Mouse (Mus musculus) lung, adult 18-20 months (tissue): ENCODE data around the gene Fermt3.
"Not testable (repeated sequence)": the region's sequence is repeated elsewhere in the genome, so short reads cannot be mapped to it uniquely, and the experiment has no call there.

Experiments
- DNase-seq, 2 experiments: peaks; one replicate each; pipeline ENCODE4 v3.0.0; 2022; ENCODE audit warnings: mixed read lengths in 2 of 2

Gene Fermt3

DNA sequence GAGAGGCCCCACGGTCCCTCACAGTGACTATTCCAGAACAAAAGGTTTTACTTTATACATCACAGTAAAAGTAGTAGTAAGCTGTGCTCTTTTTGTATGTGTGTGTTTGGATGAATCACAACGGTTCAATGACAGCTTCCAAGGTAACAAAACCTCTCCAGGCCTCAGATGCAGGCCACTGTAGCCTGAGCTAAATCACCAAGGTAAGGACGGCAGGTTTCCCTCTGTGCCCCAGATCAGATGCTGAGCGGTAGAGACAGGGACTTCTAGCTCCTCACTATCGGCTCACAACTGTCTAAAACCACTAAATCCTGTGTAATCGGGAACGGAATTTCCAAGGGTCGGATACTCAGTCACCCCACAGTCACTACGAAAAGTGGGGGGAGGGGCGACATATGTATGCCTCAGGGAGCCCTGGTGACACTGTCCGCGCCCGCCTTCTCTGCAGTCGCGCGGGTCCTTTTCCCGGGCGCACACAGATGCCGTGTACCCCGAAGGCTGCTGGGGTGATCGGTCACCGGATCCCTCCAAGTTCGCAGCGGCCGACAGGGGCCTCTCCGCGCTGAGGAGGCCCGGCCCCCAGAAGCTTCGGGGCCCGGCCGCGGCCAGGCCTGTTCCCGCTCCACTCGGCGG lies 19.9 kb upstream of the Fermt3 start:
- peak; percentile 50 to 54 for DNase-seq

GRCm38 (mm10) chr19:7034006-7034405 lies 14.7 kb upstream of the Fermt3 start:
- DNase-seq, result no peak

GRCm38 (mm10) chr19:7029531-7029930 lies 10.3 kb upstream of the Fermt3 start:
- no peak for DNase-seq

- peak; percentile 56 to 63 for DNase-seq
Measured at GRCm38 (mm10) chr19:7020224-7020641, 964 bp upstream of the Fermt3 start.

GRCm38 (mm10) chr19:7018546-7018945 lies 723 bp downstream of the Fermt3 start:
- no peak for DNase-seq

- peak in 1 of 2 experiments; percentile 24 for DNase-seq
Measured at GRCm38 (mm10) chr19:7017541-7018457, 1.5 kb downstream of the Fermt3 start.

GRCm38 (mm10) chr19:7014481-7015135 lies 4.7 kb downstream of the Fermt3 start:
- DNase-seq, result no peak

DNA sequence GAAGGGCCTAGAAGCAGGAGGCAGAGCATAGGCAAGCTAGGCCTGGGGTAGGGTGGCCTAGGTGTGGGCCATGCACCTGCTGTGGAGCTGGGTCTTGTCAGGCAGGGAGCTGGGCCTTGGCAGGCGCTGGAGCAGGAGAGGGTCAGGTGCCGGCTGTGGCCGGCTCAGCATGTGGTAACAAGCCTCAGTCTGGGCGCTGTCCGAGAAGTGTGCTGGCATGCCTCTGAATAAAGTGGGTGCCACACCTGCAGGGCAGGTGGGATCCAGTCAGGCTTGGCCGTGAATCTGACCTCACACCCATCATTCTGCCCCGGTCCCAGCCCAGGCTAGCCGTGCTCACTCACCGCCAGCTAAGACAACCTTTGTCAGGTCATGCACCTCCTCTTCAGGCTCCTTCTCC lies 5.3 kb downstream of the Fermt3 start:
- no peak for DNase-seq

DNA sequence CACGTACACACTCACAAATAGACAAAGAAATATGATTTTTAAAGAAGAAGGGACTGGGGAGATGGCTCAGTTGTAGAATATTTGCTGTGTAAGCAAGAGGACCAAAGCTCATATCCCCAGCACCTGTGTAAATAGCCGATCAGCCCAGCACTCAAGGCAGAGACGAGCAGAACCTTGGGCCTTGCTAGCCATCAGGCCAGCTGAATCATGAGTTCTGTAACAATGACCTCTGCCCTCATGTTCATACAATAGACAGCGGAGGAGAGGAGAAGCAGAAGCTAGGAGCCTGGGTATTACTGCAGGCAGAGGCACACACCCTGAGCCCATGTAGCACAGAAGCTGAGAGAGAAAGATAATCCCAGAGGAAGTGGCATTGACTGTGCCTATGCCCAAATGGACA lies 6.8 kb downstream of the Fermt3 start:
- DNase-seq, result no peak

GRCm38 (mm10) chr19:7006892-7007593 lies 12.2 kb downstream of the Fermt3 start:
- no peak for DNase-seq

DNA sequence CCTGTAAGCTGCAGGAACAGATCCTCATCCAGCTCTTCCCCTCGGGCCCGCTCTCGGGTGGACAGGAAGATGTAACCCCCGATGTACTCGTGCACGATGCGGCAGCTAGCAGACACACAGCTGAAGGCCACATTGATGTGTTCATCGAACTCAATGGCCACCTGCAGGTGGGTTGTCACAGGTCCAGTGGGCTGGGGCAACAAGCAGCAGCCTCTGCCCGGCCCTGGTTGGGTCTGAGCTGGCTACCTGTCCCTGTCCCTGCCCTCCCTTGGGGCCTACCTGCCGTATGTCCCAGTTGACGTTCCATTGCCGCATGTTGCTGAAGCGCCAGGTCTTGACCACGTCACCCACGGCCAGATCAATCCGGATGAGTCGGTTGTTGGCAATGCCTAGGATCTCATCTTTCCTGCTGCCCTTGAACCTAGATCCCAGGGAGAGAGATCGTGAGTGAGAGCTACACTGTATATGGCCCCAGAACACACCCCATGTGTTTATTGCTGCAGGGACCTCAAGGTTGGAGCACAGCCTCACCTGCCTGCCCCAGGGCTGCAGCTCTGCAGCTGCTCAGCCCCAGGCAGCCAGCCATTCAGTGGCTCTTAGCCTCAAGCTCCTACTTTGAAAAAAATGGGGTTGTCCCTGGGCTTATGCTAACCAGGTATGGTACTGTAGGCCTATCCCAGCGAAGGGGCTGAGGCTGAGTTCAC lies 19.8 kb downstream of the Fermt3 start:
- DNase-seq, result no peak

GRCm38 (mm10) chr19:6997721-6998290 lies 21.5 kb downstream of the Fermt3 start:
- DNase-seq, result no peak

DNA sequence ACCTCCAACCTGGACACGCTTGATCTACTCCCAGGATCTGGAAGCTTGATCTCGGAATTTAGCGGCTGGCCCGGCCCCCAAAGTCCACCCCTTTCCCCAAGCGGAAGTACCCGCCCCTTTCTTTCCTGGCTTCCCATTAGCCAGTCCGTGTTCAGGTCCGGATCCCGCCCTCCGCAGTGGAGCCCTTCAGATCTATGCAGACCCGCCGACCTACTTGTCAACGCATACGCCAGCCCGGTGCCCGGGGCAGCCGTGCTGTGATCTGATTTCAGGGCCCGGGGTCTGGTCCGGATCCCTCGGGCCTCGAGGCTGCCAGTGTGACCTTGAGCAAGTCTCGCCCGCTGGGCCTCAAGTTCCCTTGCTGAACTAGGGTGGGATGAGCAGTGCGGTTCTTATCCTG lies 23.3 kb downstream of the Fermt3 start, which contains the start of the genes Nudt22 and Trpt1:
Nudt22 (minus strand) TSS at position 112 of the 400 bp plus-strand sequence.
Trpt1 (plus strand) TSS at position 126 of the 400 bp plus-strand sequence.
- peak; percentile 91 to 94 for DNase-seq

- DNase-seq, result no peak
Measured at GRCm38 (mm10) chr19:6995255-6995991, 23.8 kb downstream of the Fermt3 start.

GRCm38 (mm10) chr19:6994489-6994888 lies 24.8 kb downstream of the Fermt3 start:
- no peak for DNase-seq

- DNase-seq, result no peak
Measured at GRCm38 (mm10) chr19:6994002-6994401, 25.3 kb downstream of the Fermt3 start.

DNA sequence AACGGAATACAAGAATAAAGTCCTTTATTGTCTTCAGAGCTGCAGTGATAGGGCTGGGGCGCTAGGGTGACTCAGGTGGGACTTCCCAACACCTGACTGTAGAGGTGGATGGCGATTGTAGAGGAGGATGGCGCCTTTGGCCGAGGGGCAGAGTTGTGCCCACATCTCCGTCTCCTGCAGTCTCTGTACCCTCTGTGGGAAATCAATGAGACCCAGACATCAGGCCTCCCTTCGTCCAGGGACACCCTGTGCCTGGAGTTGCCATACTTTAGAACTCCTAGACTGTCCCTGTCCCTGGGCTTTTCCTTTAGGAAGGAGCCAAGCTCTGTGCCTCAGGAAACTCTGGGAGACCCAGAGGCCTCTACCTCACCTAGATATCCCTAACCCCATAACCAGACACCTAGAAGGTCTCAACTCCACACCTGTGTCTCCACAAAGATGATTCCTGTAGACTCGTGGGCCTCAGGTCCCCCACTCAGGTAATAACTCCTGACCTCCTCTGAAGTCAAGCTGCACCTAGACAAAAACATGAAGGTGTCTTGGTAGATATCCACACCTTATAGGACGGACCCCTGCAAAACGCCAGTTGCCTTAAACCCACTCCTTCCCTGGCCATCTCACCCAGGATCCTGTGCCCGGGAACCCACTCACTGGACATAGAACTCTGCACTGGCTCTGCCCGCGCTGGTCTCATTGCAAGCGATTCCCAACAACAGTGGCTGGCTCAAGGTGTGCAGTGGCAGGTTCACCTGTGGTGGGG lies 26.1 kb downstream of the Fermt3 start:
- DNase-seq, result no peak

GRCm38 (mm10) chr19:6992011-6992858 lies 27.0 kb downstream of the Fermt3 start, which contains the start of gene Dnajc4:
Gene Dnajc4, minus strand, starts transcription at chr19:6992572.
- peak; percentile 97 to 99 for DNase-seq

- DNase-seq, result not testable (repeated sequence)
Measured at GRCm38 (mm10) chr19:6991166-6991565, 28.1 kb downstream of the Fermt3 start.
